Mouse (Mus musculus): ENCODE data around the gene Rnase2b. TPM values are rescaled to one million over a fixed set of nuclear protein-coding genes. Genes with fewer than 3 reads are reported as not detected.
"Not testable (repeated sequence)": the region's sequence is repeated elsewhere in the genome, so short reads cannot be mapped to it uniquely, and the experiment has no call there.

Rnase2b gene
- not detected in 2 replicates for total RNA-seq (2015; ENCODE audit: low replicate concordance)
- not detected in 2 replicates for total RNA-seq (2017; ENCODE audit: low replicate concordance)

DNA sequence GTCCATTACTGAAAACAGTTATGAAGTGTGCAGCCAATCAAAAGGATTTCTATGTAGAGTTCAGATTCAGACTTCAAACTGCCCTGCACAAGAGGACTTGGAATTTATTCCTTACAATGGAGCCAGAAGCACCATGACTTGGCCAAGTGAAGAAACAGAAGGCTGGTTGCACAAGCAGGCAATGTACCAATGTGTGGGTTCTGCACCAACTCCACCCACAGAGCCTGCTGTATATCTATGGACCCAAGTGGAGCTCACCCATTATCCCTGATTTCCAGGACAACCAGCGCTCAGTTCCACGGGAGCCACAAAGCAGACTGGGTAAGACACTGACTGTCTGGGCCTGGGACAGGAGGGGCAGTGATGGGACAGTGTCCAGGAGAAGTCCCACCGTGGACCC is at the start of gene Rnase2b:
Gene Rnase2b (plus strand): TSS at position 285 of the 400 bp plus-strand sequence.
- not testable (repeated sequence) for ATAC-seq (replicated peaks; ENCODE audit: low FRiP score, poor library complexity, severe bottlenecking)

DNA sequence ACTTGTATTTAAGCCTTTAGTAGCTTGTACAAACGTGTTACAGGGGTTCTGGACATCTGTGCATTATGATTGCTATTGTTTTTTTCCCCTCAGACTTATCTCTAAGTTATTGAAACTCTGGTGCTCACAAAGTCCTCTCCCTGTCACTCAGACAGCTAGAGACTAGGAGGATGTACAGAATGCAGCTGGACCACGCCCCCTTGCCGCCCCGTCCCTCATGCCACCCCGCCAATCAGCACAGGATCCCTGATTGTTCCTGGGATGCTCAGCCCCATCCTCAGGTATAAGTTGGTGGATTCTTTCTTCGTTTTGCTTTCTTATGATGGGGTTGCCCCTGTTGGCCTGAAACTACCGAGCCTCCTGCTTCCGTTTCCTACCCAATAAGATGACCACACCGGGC is 48.6 kb upstream of the Rnase2b start:
- no peak for ATAC-seq (replicated peaks; ENCODE audit: low FRiP score, poor library complexity, severe bottlenecking)

DNA sequence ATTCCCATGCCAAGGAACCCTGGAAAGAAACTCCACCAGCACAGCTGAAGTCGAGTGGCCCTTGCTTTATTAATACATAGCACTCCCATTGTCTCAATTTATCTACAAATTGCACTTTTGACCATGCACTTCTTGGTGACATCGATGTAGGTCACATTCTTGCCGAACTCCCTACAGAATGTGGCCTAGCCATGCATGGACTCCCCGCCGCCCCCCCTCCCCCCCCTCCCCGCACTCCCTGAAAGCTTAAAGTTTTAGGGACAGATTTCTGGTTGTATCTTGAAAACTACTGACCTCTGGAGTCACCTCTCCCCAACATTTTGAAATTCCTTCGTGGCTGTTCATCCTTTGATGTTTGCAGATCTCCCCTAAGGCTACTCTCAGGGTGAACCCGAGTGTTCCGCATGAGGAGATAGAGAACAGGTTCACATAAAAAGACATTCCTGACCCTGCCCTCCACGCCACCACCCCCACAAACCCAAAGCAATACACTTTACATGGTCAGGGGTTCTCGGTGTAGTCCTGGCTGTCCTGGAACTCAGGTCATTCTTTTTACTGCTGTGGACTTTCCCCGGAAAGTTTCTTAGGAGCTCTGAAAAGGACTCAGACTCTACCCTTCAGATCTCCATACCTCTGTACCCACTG is 48.0 kb upstream of the Rnase2b start, which contains the start of gene Eddm3b:
Gene Eddm3b (plus strand): TSS at position 511 of the 645 bp plus-strand sequence.
- ATAC-seq (replicated peaks; ENCODE audit: low FRiP score, poor library complexity, severe bottlenecking) = no peak

DNA sequence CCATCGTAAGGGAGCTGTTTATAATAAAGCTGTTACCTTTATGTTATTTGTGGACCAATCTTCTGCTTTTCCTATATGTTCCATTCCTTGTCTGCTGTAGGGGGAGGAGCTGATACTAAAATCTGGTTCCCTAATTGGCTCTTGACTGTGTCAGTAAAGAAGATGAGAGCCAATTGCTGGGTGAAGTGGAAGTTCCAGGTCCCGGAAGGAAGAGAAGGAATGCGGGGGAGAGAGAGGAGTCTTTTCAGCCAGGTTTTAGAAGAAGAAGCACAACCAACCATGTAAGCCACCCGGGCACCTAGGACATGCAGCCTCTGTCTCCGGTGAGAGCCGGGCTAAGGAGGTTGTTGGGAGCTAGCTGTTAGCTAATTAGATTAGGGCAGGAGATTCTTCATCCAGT is 36.4 kb upstream of the Rnase2b start:
- ATAC-seq (replicated peaks; ENCODE audit: low FRiP score, poor library complexity, severe bottlenecking) = no peak

DNA sequence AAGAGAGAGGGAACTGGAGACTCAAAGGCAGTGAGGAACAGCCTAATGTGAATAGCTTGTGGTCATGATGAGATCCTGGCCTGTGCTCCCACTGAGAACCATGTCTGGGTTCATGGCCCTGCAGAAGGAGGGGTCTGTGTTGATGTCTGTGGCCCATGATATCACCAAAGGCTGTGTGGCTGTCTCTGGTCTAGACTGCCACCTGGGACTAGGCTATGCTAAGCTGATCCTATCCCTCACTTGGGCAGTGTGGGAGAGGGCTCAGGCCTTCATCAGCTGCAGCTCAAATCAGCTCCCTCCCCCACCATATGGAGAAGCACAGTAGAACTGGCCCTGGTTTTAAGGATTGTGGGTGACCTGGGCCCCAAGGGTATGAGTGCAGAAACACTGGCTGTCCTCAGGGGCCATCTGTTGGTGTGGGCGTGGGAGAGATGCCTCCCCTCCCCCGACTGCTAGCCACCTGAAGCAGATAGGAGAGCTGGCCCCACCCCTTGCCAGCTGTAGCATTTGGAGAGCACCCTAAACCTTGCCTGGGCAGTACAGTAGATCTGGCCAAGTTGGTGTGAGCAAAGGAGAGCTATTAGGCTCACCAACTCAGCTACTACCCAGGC is 34.3 kb upstream of the Rnase2b start:
- ATAC-seq (replicated peaks; ENCODE audit: low FRiP score, poor library complexity, severe bottlenecking) = peak; percentile 77

DNA sequence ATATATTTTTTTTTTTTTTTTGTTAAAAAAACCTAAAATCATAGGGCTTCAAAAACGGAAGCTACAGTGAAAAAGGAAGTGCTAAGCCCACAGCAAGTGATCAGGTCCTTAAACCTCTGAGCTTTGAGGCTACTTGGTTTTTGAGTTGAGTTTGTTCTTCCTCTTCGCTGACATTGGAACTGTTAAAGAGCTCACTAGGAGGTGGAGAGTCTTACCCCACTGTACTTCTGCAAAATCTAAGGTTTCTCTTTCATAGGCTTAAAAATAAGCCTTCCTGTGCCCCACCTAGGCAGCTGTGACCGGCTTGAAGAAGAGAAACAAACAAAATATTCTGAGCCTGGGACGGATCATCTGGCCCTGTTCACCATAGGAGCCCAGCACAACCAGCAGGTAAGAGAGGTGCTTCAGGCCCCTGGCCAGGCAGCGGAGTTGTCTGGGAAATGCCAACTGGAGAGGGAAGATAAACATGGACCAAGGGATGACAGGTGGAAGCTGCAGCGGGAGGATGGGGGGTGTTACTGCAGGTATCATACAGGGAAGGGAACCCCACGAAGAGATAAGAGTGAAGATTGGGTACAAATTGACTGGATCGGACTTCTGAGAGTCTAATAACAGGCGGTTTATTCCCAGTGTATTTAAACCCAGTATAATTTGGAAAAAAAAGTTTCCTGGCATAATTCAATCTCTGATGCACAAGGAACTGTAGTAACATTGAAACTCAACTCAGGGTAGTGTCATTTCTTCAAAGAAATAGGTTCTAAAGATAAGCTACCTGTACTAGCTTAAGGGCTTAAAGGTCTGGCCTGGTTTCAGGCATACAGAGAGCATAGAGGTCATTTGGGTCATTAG is 33.1 kb upstream of the Rnase2b start:
- peak; percentile 28 for ATAC-seq (replicated peaks; ENCODE audit: low FRiP score, poor library complexity, severe bottlenecking)

DNA sequence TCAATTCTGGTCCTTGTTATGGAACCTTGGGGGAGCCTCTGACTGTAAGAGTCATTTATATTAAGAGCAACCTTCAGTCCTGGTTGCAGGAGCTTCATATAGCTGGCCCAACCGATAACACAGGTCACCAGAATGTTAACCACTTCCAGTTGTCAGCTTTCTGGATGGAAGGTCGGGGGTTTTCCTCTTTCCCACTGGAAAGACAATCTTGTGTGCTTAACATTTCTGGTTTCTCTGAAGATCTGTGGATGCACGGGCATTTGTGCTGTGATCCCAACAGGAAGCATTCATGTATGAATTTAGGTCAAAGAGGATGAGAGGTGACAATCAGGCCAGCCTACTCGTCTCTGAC is 32.5 kb upstream of the Rnase2b start:
- peak; percentile 38; the same call in 1 of the 2 replicates for ATAC-seq (replicated peaks; ENCODE audit: low FRiP score, poor library complexity, severe bottlenecking)

DNA sequence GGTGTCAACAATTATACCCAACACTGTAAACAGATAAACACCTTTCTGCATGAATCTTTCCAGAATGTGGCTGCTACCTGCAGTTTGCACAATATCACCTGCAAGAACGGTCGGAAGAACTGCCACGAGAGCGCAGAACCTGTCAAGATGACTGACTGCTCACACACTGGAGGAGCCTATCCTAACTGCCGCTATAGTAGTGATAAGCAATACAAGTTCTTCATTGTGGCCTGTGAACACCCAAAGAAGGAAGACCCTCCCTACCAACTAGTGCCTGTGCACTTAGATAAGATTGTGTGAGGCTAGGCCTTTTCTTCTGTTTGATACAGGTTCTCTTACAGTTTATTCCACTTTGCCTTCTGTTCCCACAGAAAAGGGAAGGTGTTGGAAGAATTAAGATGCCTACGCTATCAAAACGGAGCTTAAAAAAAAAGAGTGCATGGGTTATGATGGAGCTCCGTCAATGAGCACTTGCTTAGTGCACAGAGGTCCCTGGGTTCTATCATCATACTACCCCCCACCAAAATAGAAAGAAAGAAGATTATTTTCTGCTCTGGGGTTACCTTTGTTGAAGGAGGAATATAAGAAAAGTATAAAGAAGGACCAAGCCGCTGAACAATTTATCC is 31.6 kb upstream of the Rnase2b start:
- peak; percentile 77 for ATAC-seq (replicated peaks; ENCODE audit: low FRiP score, poor library complexity, severe bottlenecking)

DNA sequence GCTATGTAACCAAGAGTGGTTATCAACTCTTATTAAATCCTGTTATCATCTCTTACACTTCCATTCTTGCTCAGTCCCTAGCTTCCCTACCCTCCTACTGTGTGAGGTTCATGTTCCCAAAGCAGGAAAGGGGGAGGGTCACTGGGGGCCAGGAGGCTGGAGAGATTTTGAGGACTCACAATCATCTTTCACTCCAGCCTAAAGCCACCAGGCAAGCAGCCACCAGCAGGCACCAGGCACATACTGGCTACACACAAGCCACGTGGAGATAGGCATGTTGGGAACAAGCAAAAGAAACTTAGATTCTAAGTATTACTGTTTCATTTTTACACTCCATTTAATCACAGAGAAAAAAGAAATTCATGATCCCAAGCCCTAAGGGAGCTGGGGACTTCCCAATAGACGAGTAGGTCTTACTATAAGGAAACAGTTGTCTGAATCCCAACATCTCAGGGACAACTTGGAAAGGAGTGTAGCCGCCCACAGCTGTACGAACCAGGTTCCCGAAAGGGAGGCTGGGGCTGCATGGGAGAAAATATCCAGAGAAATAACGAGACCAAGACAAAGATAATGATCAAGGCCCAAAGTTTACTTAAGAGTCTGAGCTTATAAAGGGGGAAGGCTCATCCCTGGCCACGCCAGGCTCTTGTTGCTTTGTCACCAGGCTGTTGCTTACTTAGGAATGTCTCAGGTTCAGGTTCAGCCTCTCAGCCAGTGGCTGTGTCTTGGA is 30.8 kb upstream of the Rnase2b start:
- no peak for ATAC-seq (replicated peaks; ENCODE audit: low FRiP score, poor library complexity, severe bottlenecking)

DNA sequence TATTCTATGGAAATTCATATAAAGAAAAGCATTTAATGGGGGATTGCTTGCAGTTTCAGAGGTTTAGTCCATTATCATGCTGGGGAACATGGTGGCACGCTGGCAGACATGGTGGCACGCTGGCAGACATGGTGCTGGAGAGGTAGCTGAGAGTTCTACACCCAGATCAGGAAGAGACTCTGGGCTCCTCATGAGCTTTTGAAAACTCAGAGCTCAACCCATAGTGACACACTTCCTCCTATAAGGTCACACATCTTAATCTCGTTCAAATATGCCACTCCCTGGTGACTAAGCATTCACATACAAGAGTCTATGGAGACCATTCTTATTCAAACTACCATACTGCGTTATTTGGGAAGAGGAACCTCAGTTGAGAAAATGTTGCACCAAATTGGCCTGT is 29.7 kb upstream of the Rnase2b start:
- ATAC-seq (replicated peaks; ENCODE audit: low FRiP score, poor library complexity, severe bottlenecking) = peak; percentile 58

DNA sequence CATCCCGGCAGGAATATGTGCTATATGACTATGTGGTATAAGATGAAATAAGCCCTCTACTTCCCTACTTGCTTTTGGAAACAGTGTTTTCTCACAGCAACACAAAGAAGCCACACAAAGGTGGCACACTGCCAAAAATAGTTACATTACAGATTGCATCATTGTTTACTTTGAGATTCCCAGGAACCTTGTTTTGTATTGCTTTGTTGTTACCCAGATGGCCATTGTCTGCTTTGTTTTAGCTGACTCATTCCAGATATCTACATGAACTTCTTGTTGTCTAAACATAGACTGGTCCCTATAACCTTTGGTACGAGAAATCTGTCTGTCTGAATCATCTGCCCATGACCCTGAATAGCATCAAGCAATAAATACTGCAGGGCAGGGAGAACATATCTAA is 21.7 kb upstream of the Rnase2b start:
- no peak for ATAC-seq (replicated peaks; ENCODE audit: low FRiP score, poor library complexity, severe bottlenecking)

DNA sequence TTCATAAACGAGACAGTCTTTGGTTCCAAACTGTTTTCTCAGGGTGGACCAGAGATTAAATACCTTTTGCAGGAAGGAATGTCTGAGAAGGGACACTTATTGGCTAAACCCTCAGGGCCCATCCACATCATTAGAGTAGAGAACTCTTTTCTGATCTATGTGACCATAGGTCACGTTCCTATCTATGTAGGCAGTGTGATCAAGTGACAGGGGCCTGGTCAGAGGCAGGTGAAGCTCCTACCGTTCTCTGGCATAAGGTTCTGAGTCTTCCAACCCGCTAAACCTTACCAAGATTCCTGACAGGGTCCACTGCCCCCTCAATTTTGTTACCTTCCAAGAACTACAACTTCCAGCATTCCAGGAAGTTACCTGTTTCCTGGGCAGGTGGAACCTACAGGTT is 19.9 kb upstream of the Rnase2b start:
- no peak for ATAC-seq (replicated peaks; ENCODE audit: low FRiP score, poor library complexity, severe bottlenecking)

DNA sequence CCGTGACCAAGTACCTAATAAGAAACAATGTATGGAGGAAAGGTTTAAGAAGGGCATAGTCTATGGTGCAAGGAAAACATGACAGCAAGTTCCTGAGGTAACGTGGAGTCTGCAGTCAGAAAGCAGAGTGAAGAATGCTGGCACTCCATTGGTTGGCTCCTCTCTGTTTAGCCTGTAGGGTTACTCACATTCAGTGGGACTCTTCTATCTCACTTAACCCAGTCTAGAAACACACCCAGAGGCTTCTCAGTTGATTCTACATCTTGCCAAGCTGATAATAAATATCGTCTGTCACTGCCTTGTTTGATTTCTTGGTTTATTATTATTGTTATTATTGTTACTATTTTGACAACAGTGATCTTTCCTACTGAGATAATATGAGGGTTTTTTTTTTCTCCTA is 19.5 kb upstream of the Rnase2b start:
- peak; percentile 68 for ATAC-seq (replicated peaks; ENCODE audit: low FRiP score, poor library complexity, severe bottlenecking)

DNA sequence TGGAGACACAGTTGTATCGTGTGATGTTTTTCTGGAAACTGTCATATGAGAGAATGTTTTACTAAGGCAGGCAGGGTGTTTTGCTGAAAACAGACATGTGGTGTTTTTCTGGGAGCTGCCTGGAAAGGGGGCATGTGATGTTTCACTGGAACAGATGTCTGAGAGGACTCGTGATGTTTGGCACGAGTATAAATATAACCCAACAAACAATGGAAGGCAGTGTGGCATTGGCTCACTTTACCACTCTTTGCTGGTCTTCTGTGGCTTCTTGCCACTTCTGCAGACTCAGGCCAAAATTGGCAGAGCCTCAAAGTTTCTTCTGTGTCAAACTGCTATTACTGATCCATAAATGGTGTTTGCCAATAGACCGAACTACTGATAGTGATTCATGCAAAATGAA is 18.8 kb upstream of the Rnase2b start:
- peak; percentile 16; the same call in 1 of the 2 replicates for ATAC-seq (replicated peaks; ENCODE audit: low FRiP score, poor library complexity, severe bottlenecking)

DNA sequence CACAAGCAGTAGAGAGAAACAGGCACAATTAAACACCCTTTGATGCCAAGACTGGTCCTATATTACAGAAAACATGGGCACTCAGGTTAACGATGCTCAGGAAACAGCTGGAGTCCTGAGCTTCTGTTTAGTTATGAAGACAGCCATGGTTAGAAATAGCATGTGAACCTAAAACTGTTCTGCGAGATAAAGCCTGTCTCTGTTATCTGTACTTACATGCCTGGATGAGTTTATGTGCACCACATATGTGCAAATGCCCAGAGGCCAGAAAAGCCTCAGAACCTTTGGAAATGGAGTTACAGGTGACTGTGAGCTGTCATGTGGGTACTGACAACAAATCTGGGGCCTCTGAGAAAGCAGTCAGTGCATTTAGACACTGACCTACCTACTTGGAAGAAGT is 18.1 kb upstream of the Rnase2b start:
- peak; percentile 92 for ATAC-seq (replicated peaks; ENCODE audit: low FRiP score, poor library complexity, severe bottlenecking)

DNA sequence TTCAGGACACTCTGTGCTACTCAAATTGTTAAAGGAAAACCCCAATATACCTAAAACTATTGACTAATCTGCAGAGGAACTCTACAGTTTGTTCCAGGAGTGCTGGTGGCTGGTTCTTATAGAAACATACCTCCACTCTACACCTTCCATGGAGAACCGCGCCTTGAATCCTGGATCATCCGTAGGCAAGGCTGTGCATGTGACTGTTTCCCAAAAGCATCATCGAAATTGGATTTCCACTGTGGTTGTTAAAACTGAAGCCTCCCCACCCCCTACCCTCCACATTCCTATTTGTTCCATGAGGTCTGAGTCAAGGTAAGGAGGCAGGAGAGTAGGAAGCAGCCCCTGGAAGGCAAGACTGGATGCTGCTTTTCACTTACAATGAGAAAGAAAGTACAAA is 17.6 kb upstream of the Rnase2b start:
- no peak for ATAC-seq (replicated peaks; ENCODE audit: low FRiP score, poor library complexity, severe bottlenecking)

DNA sequence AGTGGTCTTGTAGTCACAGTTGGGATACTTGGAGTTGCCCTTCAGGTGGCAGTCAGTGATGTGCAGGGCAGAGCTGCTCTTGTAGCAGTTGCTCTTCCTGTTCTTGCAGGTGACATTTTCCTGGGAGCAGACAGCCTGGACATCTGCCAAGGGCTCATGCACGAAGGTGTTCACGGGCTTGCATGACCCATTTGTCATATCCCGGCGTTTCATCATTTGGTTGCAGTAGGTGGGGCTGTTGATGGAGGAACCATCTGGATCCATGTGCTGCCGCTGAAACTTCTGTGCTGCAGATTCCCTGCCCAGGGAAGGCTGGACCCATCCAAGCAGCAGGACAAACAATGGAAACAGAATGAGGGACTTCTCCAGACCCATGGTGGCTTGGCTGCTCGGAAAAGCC is 16.5 kb upstream of the Rnase2b start:
- ATAC-seq (replicated peaks; ENCODE audit: low FRiP score, poor library complexity, severe bottlenecking) = no peak

DNA sequence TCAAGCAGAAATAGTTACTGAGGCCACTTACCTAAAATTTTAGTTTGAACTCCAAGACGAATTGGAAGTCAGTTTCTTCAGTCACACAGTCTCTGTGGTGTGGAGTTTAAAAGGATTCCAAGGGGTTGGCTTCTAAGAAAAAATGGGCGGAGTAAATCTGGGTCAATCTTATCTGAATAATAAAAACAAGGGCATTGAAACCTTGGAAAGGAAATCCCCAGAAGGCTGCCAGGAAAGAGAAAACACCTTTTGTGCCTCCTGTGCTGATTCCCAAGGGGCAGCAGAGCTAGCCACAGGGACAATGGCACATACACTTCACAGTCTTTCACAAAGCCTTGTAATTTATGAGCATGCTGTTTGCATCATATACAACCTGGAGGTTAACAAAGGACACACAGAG is 15.4 kb upstream of the Rnase2b start, which contains the start of gene Rnase1:
Gene Rnase1 (minus strand): TSS at position 101 of the 400 bp plus-strand sequence.
- ATAC-seq (replicated peaks; ENCODE audit: low FRiP score, poor library complexity, severe bottlenecking) = no peak

DNA sequence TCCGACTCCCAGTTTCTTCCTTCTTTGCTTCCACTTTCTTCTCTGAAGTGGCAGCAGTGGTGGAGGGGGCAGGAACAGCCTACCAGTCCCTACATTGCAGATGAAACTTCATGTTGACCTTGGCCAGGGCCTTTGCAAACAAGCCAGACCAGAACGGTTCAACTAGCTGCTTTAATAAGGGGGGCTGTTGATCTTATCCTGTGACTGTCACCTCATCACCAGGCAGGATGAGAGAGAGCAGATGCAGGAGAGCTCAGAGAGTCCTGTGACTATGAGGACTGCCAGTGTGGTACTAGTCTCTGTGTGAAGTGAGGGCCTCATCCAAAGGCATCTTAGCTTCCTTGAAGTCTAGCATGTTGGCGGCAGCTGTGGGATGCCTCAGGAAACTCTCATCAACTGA is 14.1 kb upstream of the Rnase2b start:
- ATAC-seq (replicated peaks; ENCODE audit: low FRiP score, poor library complexity, severe bottlenecking) = no peak

DNA sequence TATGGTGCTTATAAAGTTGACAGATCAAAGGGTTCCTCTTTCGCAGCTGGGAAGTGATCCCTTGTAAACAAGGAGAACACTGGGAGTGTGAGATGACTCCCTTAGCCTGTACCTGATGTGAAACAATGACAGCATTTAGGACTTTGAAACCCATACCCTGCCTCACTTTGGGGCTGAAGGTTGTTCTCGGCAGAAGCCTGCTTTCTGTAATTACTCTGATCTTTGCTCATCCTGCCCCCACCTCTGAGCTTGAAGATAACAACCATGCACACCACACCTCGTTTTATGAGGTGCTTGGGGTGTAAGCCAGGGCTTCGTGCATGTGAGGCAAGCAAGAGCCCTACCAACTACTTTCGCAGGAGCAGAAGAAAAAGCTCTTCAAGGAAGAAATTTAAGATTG is 12.9 kb upstream of the Rnase2b start:
- ATAC-seq (replicated peaks; ENCODE audit: low FRiP score, poor library complexity, severe bottlenecking) = peak; percentile 85
